Mouse (Mus musculus) cerebellum, postnatal 14 days (tissue): ENCODE results near the gene Zfp367.

ENCODE experiments used
- DNase-seq, 2 experiments: peaks; one replicate each; pipeline ENCODE4 v3.0.0; 2021; ENCODE audit warnings: mixed read lengths in 2 of 2

The Zfp367 gene

DNA sequence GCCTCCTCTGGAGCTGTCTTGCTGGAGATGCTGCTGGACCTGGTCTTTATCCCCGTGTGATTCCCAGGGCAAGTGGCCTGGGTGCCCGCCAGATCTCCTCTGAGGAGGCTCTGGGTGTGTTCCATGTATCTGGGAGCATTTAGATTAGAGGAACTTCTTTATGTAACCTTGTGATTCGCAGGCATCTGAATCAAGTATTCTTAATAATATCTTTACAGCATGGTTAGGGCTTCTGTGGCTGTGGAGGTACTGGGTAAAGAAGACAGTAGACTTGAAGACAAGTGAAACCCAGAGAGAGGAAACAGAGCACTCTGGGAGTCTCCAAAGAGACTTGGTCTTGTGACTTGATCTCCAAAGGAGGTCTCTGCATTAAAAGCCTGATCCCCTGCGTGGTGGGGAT is 63.9 kb downstream of the Zfp367 start, which contains the start of gene Hsd17b3:
Gene Hsd17b3 (minus strand): TSS at position 101 of the 400 bp plus-strand sequence.
- no peak for DNase-seq

DNA sequence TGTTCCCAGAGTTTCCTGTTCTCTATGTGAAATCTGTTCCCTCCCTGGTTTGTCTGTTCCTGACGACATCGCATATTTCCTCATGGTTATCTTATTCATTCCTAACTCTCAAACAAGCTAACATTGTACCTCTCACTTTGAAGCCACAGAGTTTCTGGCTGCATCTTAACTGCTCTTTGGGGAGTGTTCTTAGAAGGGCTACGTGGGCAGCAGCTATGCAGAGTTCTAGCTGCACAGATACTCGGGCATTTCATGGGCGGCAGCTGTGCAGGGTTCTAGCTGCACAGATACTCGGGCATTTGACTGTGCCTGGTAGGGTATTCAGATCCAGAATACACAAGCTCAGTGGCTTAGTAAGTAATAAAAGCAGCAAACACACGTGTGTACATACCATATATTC is 64.9 kb downstream of the Zfp367 start:
- no peak for DNase-seq

DNA sequence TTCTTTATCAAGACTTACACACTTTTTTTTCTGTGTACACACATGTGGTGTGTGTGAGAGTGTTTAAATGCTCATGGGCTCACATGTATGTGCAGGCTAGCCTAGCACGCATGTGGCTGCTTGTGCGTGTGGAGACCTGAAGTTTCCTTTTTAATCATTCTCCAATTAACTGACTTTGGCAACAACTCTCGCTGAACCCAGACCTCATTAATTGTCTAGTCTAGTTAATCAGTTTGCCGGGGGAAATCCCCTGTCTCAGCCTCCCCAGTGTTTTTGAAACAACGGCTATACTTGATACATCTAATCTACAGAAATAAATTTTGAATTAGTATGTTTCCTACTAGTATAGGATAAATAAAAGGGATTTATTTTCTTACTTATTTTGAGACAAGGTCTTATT is 67.0 kb downstream of the Zfp367 start:
- DNase-seq = no peak

DNA sequence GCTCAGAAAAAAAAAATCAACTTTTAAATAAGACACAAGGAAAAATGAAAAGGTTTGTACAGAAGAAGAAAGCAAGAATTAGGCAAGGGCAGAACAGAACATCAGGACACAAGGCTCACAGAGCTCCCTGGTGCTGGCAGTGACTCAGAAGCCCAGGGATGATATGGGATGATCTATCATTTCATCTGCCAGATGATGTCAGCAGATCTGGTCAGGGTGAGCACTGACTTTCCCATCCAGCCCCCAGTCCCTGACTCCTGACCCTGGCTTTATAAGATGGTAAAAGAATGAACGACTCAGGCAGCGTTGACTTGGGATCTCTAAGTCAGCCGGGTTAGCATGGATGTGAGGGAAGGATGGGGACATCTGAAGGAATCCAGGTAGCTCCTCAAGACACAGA is 69.7 kb downstream of the Zfp367 start:
- no peak for DNase-seq
